Mouse (Mus musculus) thymus, adult 2 months (tissue): ENCODE measurements at regions not wholly inside any gene's neighbourhood (a gene's known extent, or its start where the extent isn't known, plus 50 kb on each side); places are given as distances from the start of the nearest gene placed in this dataset.

Experiments
- DNase-seq: peaks from one replicate; pipeline ENCODE4 v3.0.0; 2021
- H3K27ac ChIP-seq: fragments of 200-500 bp; 2 replicates; pipeline ENCODE4 v1.5.1; 2012; ENCODE audit warnings: low read length, control low read depth; ENCODE audit not compliant: control insufficient read depth, insufficient read depth
- H3K27me3 ChIP-seq: fragments of 200-500 bp; 2 replicates; pipeline ENCODE4 v1.6.1; 2012; ENCODE audit warnings: mild to moderate bottlenecking, low read length, moderate library complexity, mixed read lengths; ENCODE audit not compliant: control insufficient read depth, insufficient read depth
- H3K36me3 ChIP-seq: fragments of 200-500 bp; 2 replicates; pipeline ENCODE4 v1.6.1; 2012; ENCODE audit warnings: mild to moderate bottlenecking, low read length, moderate library complexity; ENCODE audit not compliant: control insufficient read depth, insufficient read depth
- H3K4me1 ChIP-seq: fragments of 200-500 bp; replicated peaks from 2 replicates; pipeline ENCODE4 v1.6.1; 2012; ENCODE audit warnings: low read length; ENCODE audit not compliant: control insufficient read depth, insufficient read depth
- H3K4me3 ChIP-seq: fragments of 200-500 bp; 2 replicates; pipeline ENCODE4 v1.5.1; 2012; ENCODE audit warnings: mild to moderate bottlenecking, low read length, control low read depth, moderate library complexity; ENCODE audit not compliant: control insufficient read depth, insufficient read depth
- CTCF ChIP-seq: fragments of 200-500 bp; IDR thresholded peaks from 2 replicates; pipeline ENCODE4 v1.5.1; 2012; ENCODE audit warnings: mild to moderate bottlenecking, control low read depth, low read length, moderate library complexity, borderline replicate concordance; ENCODE audit not compliant: control insufficient read depth, poor library complexity, insufficient read depth; ENCODE audit errors: extremely low read depth
- POLR2A ChIP-seq: fragments of 200-500 bp; IDR thresholded peaks from 2 replicates; pipeline ENCODE4 v1.6.1; 2012; ENCODE audit warnings: mild to moderate bottlenecking, low read length, control low read depth, moderate library complexity; ENCODE audit not compliant: control insufficient read depth, poor library complexity, insufficient read depth; ENCODE audit errors: extremely low read depth
- WGBS: fragments of 180-500 bp; shearing (Covaris S2); methylation state at CpG from one replicate; pipeline ENCODE4 v1.1.7; 2018; 5-methylcytosine and 5-hydroxymethylcytosine counted together

GRCm38 (mm10) chr13:60262449-60263028 is 85.4 kb upstream of the Gas1 start:
- Histone ChIP-seq H3K36me3 (no peaks in the 10 kb centered on the region), H3K27me3 (no peaks in the 10 kb centered on the region), H3K4me3 (no peak overlapping the region), H3K27ac (no peak overlapping the region), H3K4me1 (no peaks in the 10 kb centered on the region)
- WGBS: 93% methylated on average over 11 of the region's 11 CpGs
- DNase-seq: no peak
- TF ChIP-seq POLR2A: no peak
- no peak for TF ChIP-seq CTCF

GRCm38 (mm10) chr13:60264504-60264903 is 87.3 kb upstream of the Gas1 start:
- no peak overlapping the region for H3K27ac ChIP-seq
- 89% methylated on average over 4 of the region's 4 CpGs for WGBS
- H3K4me1 ChIP-seq: no peaks in the 10 kb centered on the region
- no peak overlapping the region for H3K4me3 ChIP-seq
- H3K36me3 ChIP-seq: no peaks in the 10 kb centered on the region
- no peak for DNase-seq
- H3K27me3 ChIP-seq: no peaks in the 10 kb centered on the region
- TF ChIP-seq POLR2A: no peak
- TF ChIP-seq CTCF: no peak

GRCm38 (mm10) chr13:60267557-60267956 is 90.4 kb upstream of the Gas1 start:
- DNase-seq: no peak
- H3K27me3 ChIP-seq: no peaks in the 10 kb centered on the region
- no peak overlapping the region for H3K4me3 ChIP-seq
- no peaks in the 10 kb centered on the region for H3K4me1 ChIP-seq
- no peaks in the 10 kb centered on the region for H3K36me3 ChIP-seq
- no peak overlapping the region for H3K27ac ChIP-seq
- 6% methylated on average over 12 of the region's 12 CpGs for WGBS
- TF ChIP-seq POLR2A: no peak
- no peak for TF ChIP-seq CTCF

- DNase-seq: no peak
- Histone ChIP-seq H3K4me1 (no peaks in the 10 kb centered on the region), H3K27me3 (no peaks in the 10 kb centered on the region), H3K27ac (no peak overlapping the region), H3K4me3 (no peak overlapping the region), H3K36me3 (no peaks in the 10 kb centered on the region)
- no peak for TF ChIP-seq CTCF
- WGBS: 88% methylated on average over 11 of the region's 11 CpGs
These were observed 91.1 kb upstream of the Gas1 start for GRCm38 (mm10) chr13:60268256-60268655.

- Histone ChIP-seq H3K4me3 (no peak overlapping the region), H3K36me3 (no peaks in the 10 kb centered on the region), H3K27me3 (no peaks in the 10 kb centered on the region), H3K4me1 (no peaks in the 10 kb centered on the region), H3K27ac (no peak overlapping the region)
- 65% methylated on average over 9 of the region's 9 CpGs for WGBS
- DNase-seq: no peak
- no peak for TF ChIP-seq CTCF
- no peak for TF ChIP-seq POLR2A
These were observed 92.3 kb upstream of the Gas1 start for GRCm38 (mm10) chr13:60269406-60269841.

GRCm38 (mm10) chr13:60270526-60270925 is 93.4 kb upstream of the Gas1 start:
- no peak overlapping the region for H3K27ac ChIP-seq
- H3K36me3 ChIP-seq: no peaks in the 10 kb centered on the region
- no peak for DNase-seq
- H3K4me1 ChIP-seq: no peaks in the 10 kb centered on the region
- no peak for TF ChIP-seq CTCF
- no peak for TF ChIP-seq POLR2A
- 92% methylated on average over 5 of the region's 5 CpGs for WGBS
- no peaks in the 10 kb centered on the region for H3K27me3 ChIP-seq
- H3K4me3 ChIP-seq: no peak overlapping the region

GRCm38 (mm10) chr13:60273331-60273730 is 96.2 kb upstream of the Gas1 start:
- Histone ChIP-seq H3K36me3 (no peaks in the 10 kb centered on the region), H3K27ac (no peak overlapping the region), H3K27me3 (no peaks in the 10 kb centered on the region), H3K4me3 (no peak overlapping the region), H3K4me1 (no peaks in the 10 kb centered on the region)
- no peak for TF ChIP-seq CTCF
- TF ChIP-seq POLR2A: no peak
- WGBS: 95% methylated on average over 7 of the region's 7 CpGs
- no peak for DNase-seq
